Mouse (Mus musculus) heart, embryonic 13.5 days (tissue): Measurements from ENCODE around the gene Gm10577. TPM values are rescaled to one million over a fixed set of nuclear protein-coding genes. Genes with fewer than 3 reads are reported as not detected.

ENCODE experiments used
- ATAC-seq: fragments of 200-750 bp; cut with Nextera tagmentation; 2 replicates; pipeline ENCODE4 v1.8.0; 2017; ENCODE audit warnings: moderate TSS enrichment; ENCODE audit not compliant: insufficient number of reproducible peaks, low FRiP score, low TSS enrichment; ENCODE audit errors: extremely low read depth
- H3K27ac ChIP-seq: fragments of 300-500 bp; sonication (generic); replicated peaks from 2 replicates; pipeline ENCODE4 v1.5.1; 2015; ENCODE audit warnings: moderate library complexity, mild to moderate bottlenecking, inconsistent platforms
- H3K27me3 ChIP-seq: fragments of 300-500 bp; sonication (generic); replicated peaks from 2 replicates; pipeline ENCODE4 v1.6.1; 2015; ENCODE audit warnings: mild to moderate bottlenecking, inconsistent platforms
- H3K36me3 ChIP-seq: fragments of 300-500 bp; sonication (generic); 2 replicates; pipeline ENCODE4 v1.6.1; 2015; ENCODE audit warnings: mild to moderate bottlenecking, inconsistent platforms
- H3K4me1 ChIP-seq: fragments of 300-500 bp; sonication (generic); 2 replicates; pipeline ENCODE4 v1.6.1; 2015; ENCODE audit warnings: inconsistent platforms
- H3K4me2 ChIP-seq: fragments of 300-500 bp; sonication (generic); 2 replicates; pipeline ENCODE4 v1.6.1; 2015; ENCODE audit warnings: inconsistent platforms, mild to moderate bottlenecking, moderate library complexity
- H3K4me3 ChIP-seq: fragments of 300-500 bp; sonication (generic); 2 replicates; pipeline ENCODE4 v1.5.1; 2015; ENCODE audit warnings: moderate library complexity, mild to moderate bottlenecking, inconsistent platforms
- H3K9ac ChIP-seq: fragments of 300-500 bp; sonication (generic); 2 replicates; pipeline ENCODE4 v1.6.1; 2015; ENCODE audit warnings: inconsistent platforms, mild to moderate bottlenecking, moderate library complexity
- H3K9me3 ChIP-seq: fragments of 300-500 bp; sonication (generic); 2 replicates; pipeline ENCODE4 v1.6.1; 2016; ENCODE audit warnings: inconsistent platforms
- WGBS: fragments of 180-500 bp; shearing (Covaris S2); methylation state at CpG from one replicate; pipeline ENCODE4 v1.1.7; 2015; ENCODE audit warnings: mixed read lengths; 5-methylcytosine and 5-hydroxymethylcytosine counted together
- polyA plus RNA-seq: library from polyadenylated mRNA; unstranded; fragments of >200 nt; fragmentation: Nextera tagmentation; extraction: Ambion mirVana; gene quantifications from 2 replicates; pipeline ENCODE4 v1.2.1, GENCODE M21; 2015

Gm10577 gene
- polyA plus RNA-seq, 1 experiment from 2014 or later, result not detected

- no peak overlapping the region for H3K27ac ChIP-seq
- no peak overlapping the region for H3K9ac ChIP-seq
- no peaks in the 10 kb centered on the region for H3K36me3 ChIP-seq
- no peak overlapping the region for H3K4me2 ChIP-seq
- no peaks in the 10 kb centered on the region for H3K4me1 ChIP-seq
- WGBS, result 81% methylated on average over 9 of the region's 9 CpGs
- H3K27me3 ChIP-seq, result no peaks in the 10 kb centered on the region
- H3K4me3 ChIP-seq, result no peak overlapping the region
- peaks cover 6% of the 10 kb centered on the region for H3K9me3 ChIP-seq
- ATAC-seq, result no peak
Measured at GRCm38 (mm10) chr4:101027852-101028411, 7.4 kb upstream of the Gm10577 start.

GRCm38 (mm10) chr4:101026995-101027394, 6.5 kb upstream of the Gm10577 start:
- peaks cover 12% of the 10 kb centered on the region for H3K9me3 ChIP-seq
- no peak for ATAC-seq
- H3K27me3 ChIP-seq, result no peaks in the 10 kb centered on the region
- WGBS, result 60% methylated on average over 2 of the region's 2 CpGs
- H3K9ac ChIP-seq, result no peak overlapping the region
- no peaks in the 10 kb centered on the region for H3K4me1 ChIP-seq
- no peak overlapping the region for H3K4me3 ChIP-seq
- no peak overlapping the region for H3K27ac ChIP-seq
- H3K36me3 ChIP-seq, result no peaks in the 10 kb centered on the region
- no peak overlapping the region for H3K4me2 ChIP-seq

- Histone ChIP-seq H3K9me3 (peaks cover 12% of the 10 kb centered on the region), H3K27ac (no peak overlapping the region), H3K36me3 (no peaks in the 10 kb centered on the region), H3K9ac (no peak overlapping the region), H3K4me2 (no peak overlapping the region), H3K4me3 (no peak overlapping the region), H3K4me1 (no peaks in the 10 kb centered on the region), H3K27me3 (no peaks in the 10 kb centered on the region)
- ATAC-seq, result no peak
- 68% methylated on average over 5 of the region's 5 CpGs for WGBS
Measured at GRCm38 (mm10) chr4:101026566-101026965, 6.1 kb upstream of the Gm10577 start.

GRCm38 (mm10) chr4:101017806-101018205, 2.7 kb downstream of the Gm10577 start:
- 85% methylated on average over 4 of the region's 4 CpGs for WGBS
- no peak overlapping the region for H3K27ac ChIP-seq
- H3K27me3 ChIP-seq, result no peaks in the 10 kb centered on the region
- H3K36me3 ChIP-seq, result no peaks in the 10 kb centered on the region
- no peak overlapping the region for H3K4me3 ChIP-seq
- H3K4me1 ChIP-seq, result no peaks in the 10 kb centered on the region
- H3K9me3 ChIP-seq, result peaks cover 14% of the 10 kb centered on the region
- no peak overlapping the region for H3K4me2 ChIP-seq
- no peak overlapping the region for H3K9ac ChIP-seq
- ATAC-seq, result no peak

GRCm38 (mm10) chr4:101009092-101009491, 11.4 kb downstream of the Gm10577 start:
- H3K4me2 ChIP-seq, result no peak overlapping the region
- H3K9me3 ChIP-seq, result no peaks in the 10 kb centered on the region
- 86% methylated on average over 4 of the region's 4 CpGs for WGBS
- no peak overlapping the region for H3K27ac ChIP-seq
- H3K9ac ChIP-seq, result no peak overlapping the region
- no peaks in the 10 kb centered on the region for H3K4me1 ChIP-seq
- H3K27me3 ChIP-seq, result no peaks in the 10 kb centered on the region
- ATAC-seq, result no peak
- no peaks in the 10 kb centered on the region; the same call in 1 of the 2 replicates for H3K36me3 ChIP-seq
- no peak overlapping the region for H3K4me3 ChIP-seq

- WGBS, result 69% methylated on average over 5 of the region's 5 CpGs
- Histone ChIP-seq H3K9ac (no peak overlapping the region), H3K27me3 (no peaks in the 10 kb centered on the region), H3K4me2 (no peak overlapping the region), H3K27ac (no peak overlapping the region), H3K9me3 (no peaks in the 10 kb centered on the region), H3K4me1 (no peaks in the 10 kb centered on the region), H3K36me3 (peaks cover 4% of the 10 kb centered on the region), H3K4me3 (no peak overlapping the region)
- no peak for ATAC-seq
Measured at GRCm38 (mm10) chr4:101008362-101008769, 12.1 kb downstream of the Gm10577 start.

GRCm38 (mm10) chr4:101002961-101003360, 17.5 kb downstream of the Gm10577 start:
- no peaks in the 10 kb centered on the region for H3K4me1 ChIP-seq
- ATAC-seq, result no peak
- no peak overlapping the region for H3K4me2 ChIP-seq
- H3K27ac ChIP-seq, result no peak overlapping the region
- H3K27me3 ChIP-seq, result no peaks in the 10 kb centered on the region
- H3K36me3 ChIP-seq, result peaks cover 30% of the 10 kb centered on the region
- H3K4me3 ChIP-seq, result no peak overlapping the region
- WGBS, result 87% methylated on average over 16 of the region's 16 CpGs
- H3K9ac ChIP-seq, result no peak overlapping the region
- no peaks in the 10 kb centered on the region for H3K9me3 ChIP-seq

GRCm38 (mm10) chr4:101001073-101001472, 19.4 kb downstream of the Gm10577 start:
- peaks cover 37% of the 10 kb centered on the region for H3K36me3 ChIP-seq
- H3K9ac ChIP-seq, result no peak overlapping the region
- no peak overlapping the region for H3K4me2 ChIP-seq
- 84% methylated on average over 6 of the region's 6 CpGs for WGBS
- H3K4me3 ChIP-seq, result no peak overlapping the region
- ATAC-seq, result no peak
- no peaks in the 10 kb centered on the region for H3K27me3 ChIP-seq
- H3K4me1 ChIP-seq, result no peaks in the 10 kb centered on the region
- no peaks in the 10 kb centered on the region for H3K9me3 ChIP-seq
- no peak overlapping the region for H3K27ac ChIP-seq

- Histone ChIP-seq H3K27me3 (no peaks in the 10 kb centered on the region), H3K4me2 (no peak overlapping the region), H3K4me1 (no peaks in the 10 kb centered on the region), H3K4me3 (no peak overlapping the region), H3K27ac (no peak overlapping the region), H3K36me3 (peaks cover 38% of the 10 kb centered on the region), H3K9me3 (no peaks in the 10 kb centered on the region), H3K9ac (no peak overlapping the region)
- WGBS, result 91% methylated on average over 3 of the region's 3 CpGs
- ATAC-seq, result no peak
Measured at GRCm38 (mm10) chr4:101000622-101001021, 19.9 kb downstream of the Gm10577 start.

- peaks cover 7% of the 10 kb centered on the region for H3K4me1 ChIP-seq
- 81% methylated on average over 8 of the region's 8 CpGs for WGBS
- H3K9me3 ChIP-seq, result no peaks in the 10 kb centered on the region
- H3K27me3 ChIP-seq, result no peaks in the 10 kb centered on the region
- no peak overlapping the region for H3K27ac ChIP-seq
- ATAC-seq, result no peak
- no peak overlapping the region for H3K9ac ChIP-seq
- peaks cover 47% of the 10 kb centered on the region for H3K36me3 ChIP-seq
- no peak overlapping the region for H3K4me3 ChIP-seq
- no peak overlapping the region for H3K4me2 ChIP-seq
Measured at GRCm38 (mm10) chr4:100998906-100999305, 21.6 kb downstream of the Gm10577 start.

GRCm38 (mm10) chr4:100998145-100998544, 22.4 kb downstream of the Gm10577 start:
- no peaks in the 10 kb centered on the region for H3K27me3 ChIP-seq
- no peak overlapping the region for H3K9ac ChIP-seq
- no peak overlapping the region for H3K4me2 ChIP-seq
- WGBS, result 19% methylated on average over 2 of the region's 2 CpGs
- H3K4me3 ChIP-seq, result no peak overlapping the region
- no peak overlapping the region for H3K27ac ChIP-seq
- H3K4me1 ChIP-seq, result peaks cover 14% of the 10 kb centered on the region
- no peak for ATAC-seq
- H3K36me3 ChIP-seq, result peaks cover 45% of the 10 kb centered on the region
- H3K9me3 ChIP-seq, result no peaks in the 10 kb centered on the region

GRCm38 (mm10) chr4:100996060-100996651, 24.3 kb downstream of the Gm10577 start:
- H3K4me3 ChIP-seq, result no peak overlapping the region
- no peak overlapping the region for H3K9ac ChIP-seq
- H3K9me3 ChIP-seq, result no peaks in the 10 kb centered on the region
- peaks cover 55% of the 10 kb centered on the region for H3K36me3 ChIP-seq
- H3K27ac ChIP-seq, result no peak overlapping the region
- no peaks in the 10 kb centered on the region for H3K27me3 ChIP-seq
- WGBS, result 87% methylated on average over 4 of the region's 4 CpGs
- ATAC-seq, result no peak
- peaks cover 21% of the 10 kb centered on the region for H3K4me1 ChIP-seq
- peak overlapping the region; percentile 42; the same call in 1 of the 2 replicates for H3K4me2 ChIP-seq
